Mouse (Mus musculus) left cerebral cortex, postnatal 36 days (tissue): ENCODE measurements around the gene Trpm8. TPM values are rescaled to one million over a fixed set of nuclear protein-coding genes. Genes with fewer than 3 reads are reported as not detected.
A peak's percentile ranks its signal among the peaks of the same experiment; 100 is the strongest.

Experiments
- DNase-seq, 2 experiments: peaks; one replicate each; pipeline ENCODE4 v3.0.0; 2021 to 2022; ENCODE audit warnings: low spot score in 2 of 2, mixed read lengths in 1 of 2
- intact Hi-C: fragments of 180-260 bp; cut with DNase I; formaldehyde crosslinking; loops from one replicate; pipeline ENCODE4 v1.15.1; 2025
- total RNA-seq, 2 experiments: library from RNA; stranded (reverse); gene quantifications; 2 replicates each; pipeline ENCODE4 v1.2.3; 2021

Gene Trpm8
- total RNA-seq, 2 experiments from 2014 or later, result 0.25 TPM; not detected in 1

GRCm38 (mm10) chr1:88279111-88280005 lies 1.9 kb downstream of the Trpm8 start:
- intact Hi-C loops, result loop anchor here (10.0 kb wide), 1 partner anchor 135 kb away; no protein-coding TSS in a partner anchor
- peak in 1 of 2 experiments; percentile 11 for DNase-seq

- intact Hi-C loops, result loop anchor here (10.0 kb wide), 1 partner anchor 135 kb away; no protein-coding TSS in a partner anchor
- peak in 1 of 2 experiments; percentile 7 for DNase-seq
Measured at GRCm38 (mm10) chr1:88280006-88280690, 2.7 kb downstream of the Trpm8 start.

GRCm38 (mm10) chr1:88282301-88282700 lies 4.8 kb downstream of the Trpm8 start:
- intact Hi-C loops, result loop anchor here (10.0 kb wide), 1 partner anchor 138 kb away; no protein-coding TSS in a partner anchor
- no peak for DNase-seq

GRCm38 (mm10) chr1:88283376-88284227 lies 6.1 kb downstream of the Trpm8 start:
- peak in 1 of 2 experiments; percentile 4 for DNase-seq
- intact Hi-C loops, result loop anchor here (10.0 kb wide), 1 partner anchor 139 kb away; no protein-coding TSS in a partner anchor

GRCm38 (mm10) chr1:88284228-88284945 lies 6.9 kb downstream of the Trpm8 start:
- peak in 1 of 2 experiments; percentile 6 for DNase-seq

GRCm38 (mm10) chr1:88284946-88285320 lies 7.5 kb downstream of the Trpm8 start:
- DNase-seq, result no peak
- intact Hi-C loops, result loop anchor here (10.0 kb wide), 1 partner anchor 140 kb away; no protein-coding TSS in a partner anchor

More at GRCm38 (mm10) chr1:88284228-88284945, 6.9 kb downstream of the Trpm8 start:
- intact Hi-C loops, result loop anchor here (10.0 kb wide), 1 partner anchor 140 kb away; no protein-coding TSS in a partner anchor

GRCm38 (mm10) chr1:88285652-88286051 lies 8.2 kb downstream of the Trpm8 start:
- no peak for DNase-seq
- intact Hi-C loops, result loop anchor here (10.0 kb wide), 1 partner anchor 141 kb away; no protein-coding TSS in a partner anchor

GRCm38 (mm10) chr1:88286136-88286845 lies 8.8 kb downstream of the Trpm8 start:
- intact Hi-C loops, result loop anchor here (10.0 kb wide), 1 partner anchor 141 kb away; no protein-coding TSS in a partner anchor
- peak in 1 of 2 experiments; percentile 5 for DNase-seq

- intact Hi-C loops, result loop anchor here (10.0 kb wide), 1 partner anchor 142 kb away; no protein-coding TSS in a partner anchor
- DNase-seq, result peak in 1 of 2 experiments; percentile 3
Measured at GRCm38 (mm10) chr1:88286887-88287696, 9.6 kb downstream of the Trpm8 start.

- DNase-seq, result peak in 1 of 2 experiments; percentile 22
- intact Hi-C loops, result loop anchor here (10.0 kb wide), 1 partner anchor 143 kb away; no protein-coding TSS in a partner anchor
Measured at GRCm38 (mm10) chr1:88287697-88287980, 10.2 kb downstream of the Trpm8 start.

GRCm38 (mm10) chr1:88288056-88288788 lies 10.8 kb downstream of the Trpm8 start:
- peak in 1 of 2 experiments; percentile 3 for DNase-seq
- intact Hi-C loops, result loop anchor here (10.0 kb wide), 1 partner anchor 143 kb away; no protein-coding TSS in a partner anchor

- peak in 1 of 2 experiments; percentile 3 for DNase-seq
- intact Hi-C loops, result loop anchor here (10.0 kb wide), 1 partner anchor 144 kb away; no protein-coding TSS in a partner anchor
Measured at GRCm38 (mm10) chr1:88288789-88289127, 11.3 kb downstream of the Trpm8 start.

GRCm38 (mm10) chr1:88289152-88289551 lies 11.7 kb downstream of the Trpm8 start:
- DNase-seq, result no peak
- intact Hi-C loops, result loop anchor here (10.0 kb wide), 1 partner anchor 144 kb away; no protein-coding TSS in a partner anchor

- DNase-seq, result no peak
- intact Hi-C loops, result loop anchor here (10.0 kb wide), 1 partner anchor 145 kb away; no protein-coding TSS in a partner anchor
Measured at GRCm38 (mm10) chr1:88289917-88290316, 12.5 kb downstream of the Trpm8 start.

- intact Hi-C loops, result no loop called here
- DNase-seq, result no peak
Measured at GRCm38 (mm10) chr1:88290511-88290910, 13.1 kb downstream of the Trpm8 start.

GRCm38 (mm10) chr1:88291409-88292005 lies 14.0 kb downstream of the Trpm8 start:
- DNase-seq, result no peak
- intact Hi-C loops, result no loop called here
